In genomic region chrX:99466426-99466825, GRCm38 (mm10) we compare ENCODE assay signal across 14 mouse cellular contexts.
"Had no signal": no experiment of that assay in that cellular context is flagged by ENCODE, and none has a peak within 500 bp of the region (broad histone marks: within the 10 kb centered on the region; RNA-seq: fewer than 3 reads in every experiment).

No protein-coding gene starts in this region.

- ATAC-seq: midbrain, embryonic 16.5 days had no signal

- H3K9me3 ChIP-seq: limb, embryonic 12.5 days; midbrain, embryonic 12.5 days; neural tube, embryonic 15.5 days had no signal

- DNase-seq: kidney, adult 9 months; kidney, postnatal 36 days; layer of hippocampus, adult 9-11 months; liver; lung, adult 18-20 months; thymus, adult 2 months; thymus, postnatal 25 days had no signal

- H3K9ac ChIP-seq: limb, embryonic 12.5 days; liver, embryonic 14.5 days; midbrain, embryonic 12.5 days; neural tube, embryonic 15.5 days had no signal

- H3K27ac ChIP-seq: kidney, postnatal 0 days; limb, embryonic 12.5 days; liver, embryonic 14.5 days; midbrain, embryonic 12.5 days; neural tube, embryonic 15.5 days; stomach, postnatal 0 days had no signal

- H3K4me3 ChIP-seq: limb, embryonic 12.5 days; midbrain, embryonic 12.5 days; neural tube, embryonic 15.5 days had no signal

- H3K4me2 ChIP-seq: limb, embryonic 12.5 days; midbrain, embryonic 12.5 days; neural tube, embryonic 15.5 days had no signal
